In the genomic region with DNA sequence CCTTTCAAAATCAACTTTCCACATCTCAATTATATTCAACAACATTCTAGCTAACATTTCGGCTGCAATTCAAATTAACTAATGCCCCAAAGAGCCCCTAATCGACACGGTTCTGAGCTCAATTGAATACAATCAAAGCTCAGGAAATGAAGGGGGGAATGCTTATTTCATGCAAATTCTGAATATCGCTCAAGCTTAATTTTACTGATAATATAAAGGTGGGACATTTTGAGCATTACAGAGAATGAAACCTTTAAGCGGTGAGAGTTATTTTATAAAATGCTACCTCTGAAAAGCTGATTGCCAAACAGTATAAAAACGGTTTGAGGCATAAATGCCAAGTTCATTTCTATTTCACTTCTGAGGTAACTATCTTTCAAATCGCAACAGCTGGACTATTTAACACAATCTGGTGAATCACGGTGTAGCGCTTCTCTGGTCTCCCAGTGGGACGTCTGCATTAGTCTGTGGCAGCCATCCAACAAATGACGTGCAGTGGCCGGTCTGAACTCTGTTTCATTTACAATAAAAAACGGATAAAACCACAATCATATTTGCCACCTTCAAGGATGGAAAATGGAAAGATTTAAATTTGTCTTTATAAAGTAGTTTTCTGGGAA, we compare ENCODE assay signal across 8 mouse cellular contexts. TPM values are rescaled to one million over a fixed set of nuclear protein-coding genes. Genes with fewer than 3 reads are reported as not detected.
DNase-seq lines count a peak whose midpoint lies in the region; ATAC-seq lines count a peak whose summit lies in the region.

No protein-coding gene starts in this region.

- no peaks in the 10 kb centered on the region for H3K36me3 ChIP-seq in lung, embryonic 16.5 days (ENCODE audit: control insufficient read depth, insufficient read depth, low read length)
- no peaks in the 10 kb centered on the region for H3K36me3 ChIP-seq in heart, embryonic 14.5 days (ENCODE audit: control insufficient read depth, insufficient read depth, low read length)
- no peaks in the 10 kb centered on the region for H3K36me3 ChIP-seq in neural tube, embryonic 13.5 days

- no peaks in the 10 kb centered on the region for H3K4me1 ChIP-seq in lung, embryonic 16.5 days (replicated peaks; ENCODE audit: control insufficient read depth, insufficient read depth, low read length)
- H3K4me1 ChIP-seq in heart, embryonic 14.5 days (ENCODE audit: control insufficient read depth in 2 of 2, insufficient read depth in 2 of 2, low read length in 2 of 2), result no peaks in the 10 kb centered on the region; a peak in 1 of 4 replicates
- H3K4me1 ChIP-seq in neural tube, embryonic 13.5 days (replicated peaks), result peaks cover 29% of the 10 kb centered on the region

- peak overlapping the region; percentile 25; the same call in 1 of the 2 replicates for H3K4me3 ChIP-seq in lung, embryonic 16.5 days (ENCODE audit: low read length)
- peak overlapping the region in 1 of 2 experiments; percentile 22; a peak in 2 of 4 replicates for H3K4me3 ChIP-seq in heart, embryonic 14.5 days (ENCODE audit: control insufficient read depth in 1 of 2, insufficient read depth in 1 of 2, low read depth in 1 of 2, low read length in 2 of 2)
- H3K4me3 ChIP-seq in neural tube, embryonic 13.5 days, result no peak overlapping the region

- no peak overlapping the region for H3K27ac ChIP-seq in lung, embryonic 16.5 days (ENCODE audit: low read length)
- H3K27ac ChIP-seq in heart, embryonic 14.5 days (replicated peaks in 1 of 2; ENCODE audit: control insufficient read depth in 1 of 2, insufficient read depth in 1 of 2, low read depth in 2 of 2, low read length in 2 of 2), result no peak overlapping the region
- peak overlapping the region; percentile 42; the same call in 1 of the 2 replicates for H3K27ac ChIP-seq in neural tube, embryonic 13.5 days (replicated peaks)

- H3K27me3 ChIP-seq in lung, embryonic 16.5 days (ENCODE audit: control insufficient read depth, insufficient read depth, low read depth, low read length), result no peaks in the 10 kb centered on the region
- H3K27me3 ChIP-seq in heart, embryonic 14.5 days (ENCODE audit: control insufficient read depth, insufficient read depth, low read length), result no peaks in the 10 kb centered on the region
- peaks cover 89% of the 10 kb centered on the region for H3K27me3 ChIP-seq in neural tube, embryonic 13.5 days

- WGBS in lung, embryonic 16.5 days, result 46% methylated on average over 13 of the region's 13 CpGs
- WGBS in heart, embryonic 14.5 days, result 51% methylated on average over 13 of the region's 13 CpGs
- WGBS in neural tube, embryonic 13.5 days, result 28% methylated on average over 13 of the region's 13 CpGs

- H3K9ac ChIP-seq in lung, embryonic 16.5 days (ENCODE audit: low read length), result no peak overlapping the region
- H3K9ac ChIP-seq in heart, embryonic 14.5 days (ENCODE audit: low read length), result no peak overlapping the region
- no peak overlapping the region for H3K9ac ChIP-seq in neural tube, embryonic 13.5 days

- peak; percentile 53 for DNase-seq in embryo, embryonic 11 days
- DNase-seq in embryo, embryonic 10 days (ENCODE audit: low spot score), result no peak
- no peak for DNase-seq in lung, adult 18-20 months
- DNase-seq in cerebellum, adult 9-10 months, result peak; percentile 25
- DNase-seq in frontal cortex, postnatal 25 days (ENCODE audit: low spot score in 2 of 2), result no peak

- peak overlapping the region; percentile 26 for H3K4me2 ChIP-seq in lung, embryonic 16.5 days (ENCODE audit: low read depth, low read length)
- H3K4me2 ChIP-seq in heart, embryonic 14.5 days (ENCODE audit: low read length), result peak overlapping the region; percentile 50
- H3K4me2 ChIP-seq in neural tube, embryonic 13.5 days, result peak overlapping the region; percentile 23

- ATAC-seq in lung, embryonic 16.5 days (ENCODE audit: low read depth), result no peak
- ATAC-seq in heart, embryonic 14.5 days (ENCODE audit: insufficient number of reproducible peaks, insufficient read depth, low FRiP score, low read depth), result no peak
- ATAC-seq in neural tube, embryonic 13.5 days (ENCODE audit: low read depth), result no peak

- H3K9me3 ChIP-seq in lung, embryonic 16.5 days (ENCODE audit: control insufficient read depth, low read length), result no peaks in the 10 kb centered on the region
- H3K9me3 ChIP-seq in heart, embryonic 14.5 days (ENCODE audit: control insufficient read depth, low read length), result no peaks in the 10 kb centered on the region
- H3K9me3 ChIP-seq in neural tube, embryonic 13.5 days, result no peaks in the 10 kb centered on the region

RNA-seq across cellular contexts. Expression of gene Hspa12a, which starts 36.1 kb away (rescaled TPM):
- polyA plus RNA-seq in lung, embryonic 16.5 days (2015; fragmentation: Nextera tagmentation; extraction: Ambion mirVana), result 5.5 and 6.0 TPM in 2 replicates
- polyA plus RNA-seq in heart, embryonic 14.5 days (2014; fragmentation: Nextera tagmentation; extraction: Ambion mirVana), result 8.3 and 8.4 TPM in 2 replicates
- polyA plus RNA-seq in neural tube, embryonic 13.5 days (2015; fragmentation: Nextera tagmentation; extraction: Ambion mirVana), result 79.9 and 83.0 TPM in 2 replicates

RNA-seq across cellular contexts. Expression of gene Eno4, which starts 36.3 kb away (rescaled TPM):
- polyA plus RNA-seq in lung, embryonic 16.5 days (2015; fragmentation: Nextera tagmentation; extraction: Ambion mirVana), result 2.1 and 2.7 TPM in 2 replicates
- polyA plus RNA-seq in heart, embryonic 14.5 days (2014; fragmentation: Nextera tagmentation; extraction: Ambion mirVana), result 0.30 and 0.46 TPM in 2 replicates
- polyA plus RNA-seq in neural tube, embryonic 13.5 days (2015; fragmentation: Nextera tagmentation; extraction: Ambion mirVana), result 0.65 and 0.82 TPM in 2 replicates

Comparison
In these comparisons a context has a peak if more than half of its experiments do, and no peak if none do; other contexts are left out.
1. DNase-seq: peak in embryo, embryonic 11 days (single experiment) and cerebellum, adult 9-10 months (single experiment); none in embryo, embryonic 10 days (single experiment), lung, adult 18-20 months (0 of 2) and frontal cortex, postnatal 25 days (0 of 2).
2. Peak in every context shown above with its lines, with median percentiles within 50 percentile points of each other: H3K4me2 ChIP-seq.